8 mouse cellular contexts compared by ENCODE assay signal in the genomic region with DNA sequence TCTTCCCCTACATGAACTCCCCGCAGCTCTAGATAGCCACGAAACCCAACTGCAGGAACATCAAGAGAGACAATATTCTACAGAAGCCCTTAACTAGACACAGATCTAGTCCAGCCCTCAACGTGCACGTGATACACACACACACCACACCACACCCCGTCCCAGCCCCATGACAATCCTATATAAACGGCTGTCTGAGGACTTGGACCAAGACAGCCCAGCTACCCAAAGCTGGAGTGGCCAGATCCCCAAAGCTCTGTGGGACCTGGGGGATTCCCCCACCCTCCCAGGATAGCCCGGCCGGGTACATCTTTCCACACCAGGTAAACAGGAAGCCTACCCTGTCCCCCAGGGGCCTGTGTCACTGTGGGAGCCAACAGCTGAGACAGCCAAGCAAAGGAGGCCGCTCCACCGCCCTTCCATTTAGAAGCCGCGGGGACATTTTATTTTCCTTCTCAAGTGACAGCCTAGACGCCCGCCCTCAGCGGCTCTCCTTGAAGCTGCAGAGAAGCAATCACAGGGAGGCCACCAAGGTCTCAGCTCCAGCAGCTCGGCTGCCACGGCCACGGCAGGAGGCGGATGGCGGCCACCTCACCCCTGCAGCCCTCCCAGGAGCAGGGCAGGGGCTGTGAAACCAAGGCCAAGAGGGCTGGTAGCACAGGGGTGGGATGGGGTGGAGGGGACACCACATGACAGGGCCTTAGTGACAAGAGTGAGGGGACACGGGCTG. TPM values are rescaled to one million over a fixed set of nuclear protein-coding genes. Genes with fewer than 3 reads are reported as not detected.
DNase-seq lines count a peak whose midpoint lies in the region; ATAC-seq and TF ChIP-seq lines count a peak whose summit lies in the region.

No protein-coding gene starts in this region.

- peak; percentile 68 for DNase-seq in cerebellum, adult 11-12 months
- DNase-seq in cerebellum, postnatal 36 days: no peak
- DNase-seq in adrenal gland, postnatal 10 days: peak; percentile 85
- DNase-seq in gastrocnemius, postnatal 14 days: peak; percentile 68
- DNase-seq in lung, postnatal 4 days: peak; percentile 55 to 67
- peak; percentile 47 to 84 for DNase-seq in spleen, adult 2 months (ENCODE audit: low read depth in 1 of 2, low spot score in 2 of 2)
- no peak for DNase-seq in urinary bladder, postnatal 10 days (ENCODE audit: low spot score)

- peak overlapping the region; percentile 59 for H3K9ac ChIP-seq in intestine, embryonic 16.5 days (ENCODE audit: low read depth, low read length)

- H3K27ac ChIP-seq in intestine, embryonic 16.5 days (ENCODE audit: low read length): peak overlapping the region; percentile 81
- H3K27ac ChIP-seq in spleen, adult 2 months (ENCODE audit: insufficient read depth, low read length): peak overlapping the region; percentile 88

- peak overlapping the region; percentile 62 for H3K4me2 ChIP-seq in intestine, embryonic 16.5 days (ENCODE audit: low read depth, low read length)

- H3K4me3 ChIP-seq in intestine, embryonic 16.5 days (ENCODE audit: low read length): peak overlapping the region; percentile 23
- H3K4me3 ChIP-seq in spleen, adult 2 months (ENCODE audit: extremely low read depth, insufficient read depth, insufficient read length): peak overlapping the region; percentile 50

- no peak for TF ChIP-seq CTCF in spleen, adult 2 months (IDR thresholded peaks at IDR 0.05; ENCODE audit: extremely low read depth, insufficient read depth, insufficient read length, insufficient replicate concordance)

- H3K27me3 ChIP-seq in intestine, embryonic 16.5 days (replicated peaks; ENCODE audit: control insufficient read depth, insufficient read depth, low read length): no peaks in the 10 kb centered on the region
- no peaks in the 10 kb centered on the region for H3K27me3 ChIP-seq in spleen, adult 2 months (ENCODE audit: control insufficient read depth, insufficient read depth, low read length)

- WGBS in intestine, embryonic 16.5 days: 16% methylated on average over 21 of the region's 21 CpGs
- 9% methylated on average over 21 of the region's 21 CpGs for WGBS in spleen, adult 2 months

- ATAC-seq in intestine, embryonic 16.5 days: peak; percentile 57

- no peaks in the 10 kb centered on the region for H3K36me3 ChIP-seq in intestine, embryonic 16.5 days (ENCODE audit: control insufficient read depth, insufficient read depth, low read length)
- H3K36me3 ChIP-seq in spleen, adult 2 months (ENCODE audit: control insufficient read depth, insufficient read depth, low read length): no peaks in the 10 kb centered on the region

- no peaks in the 10 kb centered on the region for H3K9me3 ChIP-seq in intestine, embryonic 16.5 days (ENCODE audit: control insufficient read depth, low read length)

- peaks cover 81% of the 10 kb centered on the region for H3K4me1 ChIP-seq in intestine, embryonic 16.5 days (ENCODE audit: control insufficient read depth, insufficient read depth, low read length)
- peaks cover 31% of the 10 kb centered on the region for H3K4me1 ChIP-seq in spleen, adult 2 months (ENCODE audit: control insufficient read depth, insufficient read depth, insufficient read length)

- intact Hi-C loops in gastrocnemius, postnatal 14 days (cut with DNase I; ENCODE audit: low total_unique reads): no loop called here

- TF ChIP-seq POLR2A in spleen, adult 2 months (IDR thresholded peaks at IDR 0.05; ENCODE audit: low read depth, low read length): no peak

RNA-seq across cellular contexts. Expression of a gene that starts 20.6 kb away (rescaled TPM):
- total RNA-seq in adrenal gland, postnatal 10 days (2021): 100 to 1,000 TPM; 125 to 153 TPM
- 10 to 100 TPM; 85.9 to 97.7 TPM for total RNA-seq in gastrocnemius, postnatal 14 days (2021)
- polyA plus RNA-seq in intestine, embryonic 16.5 days (2015; fragmentation: Nextera tagmentation; extraction: Ambion mirVana): 13.1 and 14.4 TPM in 2 replicates
- polyA plus RNA-seq in spleen, adult 2 months (2012; rRNA removed): 70.1 and 70.5 TPM in 2 replicates

Comparison
In these comparisons a context has a peak if more than half of its experiments do, and no peak if none do; other contexts are left out.
1. DNase-seq: peak in cerebellum, adult 11-12 months (single experiment), adrenal gland, postnatal 10 days (single experiment), gastrocnemius, postnatal 14 days (single experiment), lung, postnatal 4 days (2 of 2) and spleen, adult 2 months (2 of 2); none in cerebellum, postnatal 36 days (0 of 2) and urinary bladder, postnatal 10 days (single experiment).